Mouse (Mus musculus) thymus, adult 2 months (tissue): ENCODE measurements at regions not wholly inside any gene's neighbourhood (a gene's known extent, or its start where the extent isn't known, plus 50 kb on each side); places are given as distances from the start of the nearest gene placed in this dataset.

Experiments used
- DNase-seq: peaks from one replicate; pipeline ENCODE4 v3.0.0; 2021
- H3K27ac ChIP-seq: fragments of 200-500 bp; 2 replicates; pipeline ENCODE4 v1.5.1; 2012; ENCODE audit warnings: low read length, control low read depth; ENCODE audit not compliant: control insufficient read depth, insufficient read depth
- H3K27me3 ChIP-seq: fragments of 200-500 bp; 2 replicates; pipeline ENCODE4 v1.6.1; 2012; ENCODE audit warnings: mild to moderate bottlenecking, low read length, moderate library complexity, mixed read lengths; ENCODE audit not compliant: control insufficient read depth, insufficient read depth
- H3K36me3 ChIP-seq: fragments of 200-500 bp; 2 replicates; pipeline ENCODE4 v1.6.1; 2012; ENCODE audit warnings: mild to moderate bottlenecking, low read length, moderate library complexity; ENCODE audit not compliant: control insufficient read depth, insufficient read depth
- H3K4me1 ChIP-seq: fragments of 200-500 bp; replicated peaks from 2 replicates; pipeline ENCODE4 v1.6.1; 2012; ENCODE audit warnings: low read length; ENCODE audit not compliant: control insufficient read depth, insufficient read depth
- H3K4me3 ChIP-seq: fragments of 200-500 bp; 2 replicates; pipeline ENCODE4 v1.5.1; 2012; ENCODE audit warnings: mild to moderate bottlenecking, low read length, control low read depth, moderate library complexity; ENCODE audit not compliant: control insufficient read depth, insufficient read depth
- CTCF ChIP-seq: fragments of 200-500 bp; IDR thresholded peaks from 2 replicates; pipeline ENCODE4 v1.5.1; 2012; ENCODE audit warnings: mild to moderate bottlenecking, control low read depth, low read length, moderate library complexity, borderline replicate concordance; ENCODE audit not compliant: control insufficient read depth, poor library complexity, insufficient read depth; ENCODE audit errors: extremely low read depth
- POLR2A ChIP-seq: fragments of 200-500 bp; IDR thresholded peaks from 2 replicates; pipeline ENCODE4 v1.6.1; 2012; ENCODE audit warnings: mild to moderate bottlenecking, low read length, control low read depth, moderate library complexity; ENCODE audit not compliant: control insufficient read depth, poor library complexity, insufficient read depth; ENCODE audit errors: extremely low read depth
- WGBS: fragments of 180-500 bp; shearing (Covaris S2); methylation state at CpG from one replicate; pipeline ENCODE4 v1.1.7; 2018; 5-methylcytosine and 5-hydroxymethylcytosine counted together

DNA sequence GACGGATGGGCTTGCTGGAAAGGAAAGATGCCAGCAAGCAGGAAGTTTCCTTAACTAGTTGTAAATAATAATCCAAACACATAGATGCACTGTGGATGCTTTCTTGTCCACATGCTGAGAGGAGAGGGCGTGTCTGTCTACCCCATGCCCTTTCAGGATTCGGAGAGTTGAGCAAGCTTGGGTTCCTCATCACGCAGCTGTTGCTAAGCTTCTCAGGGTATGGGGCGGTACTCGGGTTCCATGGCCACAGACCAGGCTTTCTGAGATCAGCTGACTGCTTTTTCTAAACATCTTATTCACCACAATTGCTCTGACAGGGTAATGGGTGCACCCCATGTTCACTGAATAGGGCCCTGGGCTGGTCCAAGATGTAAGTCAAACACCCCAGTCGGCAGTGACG, 310.2 kb upstream of the Jarid2 start:
- 92% methylated on average over 8 of the region's 8 CpGs for WGBS
- H3K4me1 ChIP-seq = peaks cover 16% of the 10 kb centered on the region
- no peak for DNase-seq

DNA sequence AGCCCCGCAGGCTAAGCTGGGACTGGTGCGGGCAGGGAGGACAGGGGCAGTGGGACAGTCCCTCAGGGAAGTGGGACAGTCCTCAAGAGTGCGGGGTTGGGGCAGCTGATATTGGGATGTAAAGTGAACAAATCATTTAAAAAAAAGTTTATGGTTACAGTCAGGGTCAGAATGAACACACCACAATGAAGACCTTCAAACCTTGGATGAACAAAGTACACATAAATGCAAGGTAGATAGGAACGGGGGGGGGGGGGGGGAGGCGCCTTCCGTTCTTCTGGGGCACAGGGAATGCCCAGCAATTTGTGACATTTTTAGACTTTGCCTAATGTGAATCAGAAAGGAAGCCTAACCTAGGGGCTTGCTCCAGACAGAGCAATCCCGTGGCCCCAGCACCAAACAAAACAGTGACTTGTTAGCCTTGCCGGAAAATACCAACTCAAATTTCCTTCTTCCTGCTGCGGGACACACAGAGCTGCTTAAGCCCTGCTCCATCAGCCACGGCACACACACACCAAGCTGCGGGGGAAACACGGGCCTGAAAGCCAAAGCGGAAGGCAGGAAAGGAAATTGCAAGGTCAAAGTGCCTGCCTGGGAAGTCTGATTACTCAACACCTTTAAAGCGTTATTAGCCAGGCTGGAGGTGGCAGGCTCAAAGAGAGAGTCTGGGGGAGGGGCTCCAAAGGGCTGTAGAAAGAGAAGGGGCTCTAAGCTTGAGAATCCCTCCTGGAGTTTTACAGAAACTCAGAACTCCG, 309.6 kb upstream of the Jarid2 start:
- H3K4me1 ChIP-seq = peaks cover 16% of the 10 kb centered on the region
- H3K27me3 ChIP-seq = no peaks in the 10 kb centered on the region
- no peak overlapping the region for H3K4me3 ChIP-seq
- DNase-seq = peak; percentile 23
- 28% methylated on average over 15 of the region's 15 CpGs for WGBS
- H3K27ac ChIP-seq = no peak overlapping the region
- no peaks in the 10 kb centered on the region for H3K36me3 ChIP-seq
- TF ChIP-seq CTCF = no peak
- TF ChIP-seq POLR2A = no peak

More for the DNA sequence above, 310.2 kb upstream of the Jarid2 start:
- TF ChIP-seq CTCF (no peak), POLR2A (no peak)
- no peak overlapping the region for H3K4me3 ChIP-seq
- H3K36me3 ChIP-seq = no peaks in the 10 kb centered on the region
- H3K27me3 ChIP-seq = no peaks in the 10 kb centered on the region
- H3K27ac ChIP-seq = no peak overlapping the region

DNA sequence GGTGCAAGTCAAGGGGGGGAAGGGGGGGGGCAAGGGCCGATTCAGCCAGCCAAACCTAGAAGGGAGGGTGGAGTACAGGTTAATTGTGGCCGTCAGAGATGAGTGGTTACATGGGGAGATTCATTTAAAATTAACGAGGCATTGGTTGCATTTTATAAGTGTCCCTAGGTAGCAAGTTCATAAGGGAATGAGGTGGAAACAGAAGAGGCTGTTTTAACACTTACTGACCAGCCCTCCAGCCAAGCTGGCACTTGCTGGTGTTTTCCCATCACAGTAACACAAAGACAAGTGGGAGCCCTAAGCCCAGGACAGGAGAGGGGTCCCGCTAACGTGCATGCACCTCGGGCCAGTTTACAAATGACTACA, 309.1 kb upstream of the Jarid2 start:
- TF ChIP-seq CTCF = no peak
- TF ChIP-seq POLR2A = no peak
- Histone ChIP-seq H3K36me3 (no peaks in the 10 kb centered on the region), H3K27ac (no peak overlapping the region), H3K4me1 (peaks cover 16% of the 10 kb centered on the region), H3K4me3 (no peak overlapping the region), H3K27me3 (no peaks in the 10 kb centered on the region)
- 65% methylated on average over 6 of the region's 6 CpGs for WGBS
- DNase-seq = no peak

DNA sequence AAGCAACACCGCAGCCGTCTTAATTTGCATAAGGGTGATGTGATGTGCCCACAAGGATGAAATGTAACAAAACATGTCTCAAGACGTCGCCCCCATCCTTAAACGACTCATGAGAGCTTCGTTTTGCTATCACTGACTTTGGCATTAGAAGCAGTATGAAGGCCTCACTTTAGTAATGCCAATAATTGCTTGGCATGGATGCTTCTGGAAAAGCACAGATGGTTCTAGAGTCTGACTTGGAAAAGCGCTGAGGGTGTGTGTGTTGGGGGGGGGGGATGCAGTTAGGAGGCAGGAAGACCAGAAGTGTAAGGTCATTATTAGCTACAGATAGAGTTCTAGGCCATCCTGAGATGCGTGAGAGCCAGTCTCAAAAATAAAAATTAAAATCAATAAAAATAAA, 308.3 kb upstream of the Jarid2 start:
- WGBS = 97% methylated on average over 8 of the region's 8 CpGs
- Histone ChIP-seq H3K27ac (no peak overlapping the region), H3K4me3 (no peak overlapping the region), H3K36me3 (no peaks in the 10 kb centered on the region), H3K4me1 (peaks cover 16% of the 10 kb centered on the region), H3K27me3 (no peaks in the 10 kb centered on the region)
- TF ChIP-seq POLR2A = no peak
- no peak for TF ChIP-seq CTCF
- no peak for DNase-seq

DNA sequence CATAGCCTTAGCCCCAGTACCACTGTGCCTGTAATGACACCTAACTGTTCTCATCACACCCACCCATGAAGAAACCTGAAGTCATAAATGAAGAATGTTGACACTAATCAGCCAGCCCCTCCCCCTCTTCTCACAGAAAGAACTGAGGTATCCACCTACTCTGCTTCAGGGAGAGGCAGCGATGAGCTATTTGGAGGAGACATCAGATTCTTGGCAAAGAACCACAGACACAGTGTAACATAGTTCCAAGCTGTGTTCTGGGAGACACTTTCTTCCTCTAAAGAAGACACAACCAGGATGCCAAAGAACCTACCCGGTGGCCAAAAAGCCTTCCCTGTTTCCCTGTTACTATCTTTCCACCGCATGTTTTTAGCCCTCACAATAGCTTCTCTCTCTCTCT, 307.8 kb upstream of the Jarid2 start:
- no peaks in the 10 kb centered on the region for H3K36me3 ChIP-seq
- 95% methylated on average over 3 of the region's 3 CpGs for WGBS
- no peak overlapping the region for H3K27ac ChIP-seq
- H3K4me3 ChIP-seq = no peak overlapping the region
- DNase-seq = no peak
- no peaks in the 10 kb centered on the region for H3K27me3 ChIP-seq
- H3K4me1 ChIP-seq = peaks cover 16% of the 10 kb centered on the region
- TF ChIP-seq POLR2A (no peak), CTCF (no peak)

DNA sequence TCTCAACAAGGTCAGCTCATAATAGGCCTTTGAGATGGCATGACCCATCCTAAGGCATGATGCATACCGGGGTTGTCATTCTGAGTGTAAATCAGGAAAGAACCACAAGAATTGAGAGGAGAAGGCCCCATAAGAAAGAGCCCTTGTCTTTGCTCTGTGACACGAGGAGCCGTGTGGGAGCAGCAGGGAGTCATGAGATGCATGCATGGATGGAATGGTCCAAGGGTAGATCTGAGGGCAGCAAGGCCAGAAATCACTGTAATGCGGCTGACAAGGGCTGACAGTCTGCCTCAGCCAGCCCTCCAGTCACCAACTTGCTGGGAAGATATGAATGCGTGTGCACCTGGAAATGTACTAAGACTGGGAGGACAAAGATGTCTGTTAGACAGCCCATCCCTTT, 307.4 kb upstream of the Jarid2 start:
- over 99% methylated on average over 5 of the region's 5 CpGs for WGBS
- no peak for TF ChIP-seq POLR2A
- TF ChIP-seq CTCF = no peak

DNA sequence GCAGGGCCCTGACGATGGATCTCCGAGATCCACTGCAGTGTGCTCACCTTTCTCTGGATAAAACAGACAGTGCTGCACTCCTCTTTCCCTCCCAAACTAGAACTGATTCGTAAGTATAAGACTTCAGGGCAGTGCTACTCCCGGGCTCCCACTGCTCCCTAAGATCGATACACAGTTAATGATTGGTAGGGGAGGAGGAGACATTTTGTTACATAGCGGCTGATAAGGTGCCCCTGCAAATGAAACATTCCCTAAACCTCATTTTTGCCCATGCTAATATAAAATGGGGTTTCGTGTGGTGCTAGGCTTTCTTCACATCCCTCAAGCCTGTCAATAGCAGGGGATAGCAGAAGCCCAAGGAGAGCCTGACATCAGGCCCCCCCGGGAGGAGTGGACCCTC, 298.8 kb upstream of the Jarid2 start:
- WGBS = 85% methylated on average over 8 of the region's 8 CpGs
- H3K4me1 ChIP-seq = peaks cover 3% of the 10 kb centered on the region; the same call in 1 of the 2 replicates

More for the DNA sequence above, 307.4 kb upstream of the Jarid2 start:
- peaks cover 16% of the 10 kb centered on the region for H3K4me1 ChIP-seq
- no peak for DNase-seq
- no peaks in the 10 kb centered on the region for H3K27me3 ChIP-seq
- H3K36me3 ChIP-seq = no peaks in the 10 kb centered on the region
- H3K4me3 ChIP-seq = no peak overlapping the region
- H3K27ac ChIP-seq = no peak overlapping the region

More for the DNA sequence above, 298.8 kb upstream of the Jarid2 start:
- no peaks in the 10 kb centered on the region for H3K27me3 ChIP-seq
- no peak overlapping the region for H3K27ac ChIP-seq
- H3K36me3 ChIP-seq = no peaks in the 10 kb centered on the region
- TF ChIP-seq CTCF (no peak), POLR2A (no peak)
- H3K4me3 ChIP-seq = no peak overlapping the region
- no peak for DNase-seq
